Mouse (Mus musculus) forebrain, embryonic 11.5 days (tissue): ENCODE measurements around the gene Prdm16. TPM values are rescaled to one million over a fixed set of nuclear protein-coding genes. Genes with fewer than 3 reads are reported as not detected.
A peak's percentile ranks its signal among the peaks of the same experiment; 100 is the strongest.

Source experiments
- ATAC-seq: fragments of 200-750 bp; cut with Nextera tagmentation; replicated peaks from 2 replicates; pipeline ENCODE4 v1.8.0; 2017; ENCODE audit warnings: moderate TSS enrichment; ENCODE audit not compliant: low FRiP score
- DNase-seq: peaks from one replicate; pipeline ENCODE4 v3.0.0-alpha.2; 2017; ENCODE audit warnings: low spot score
- H3K27ac ChIP-seq: fragments of 300-500 bp; sonication (generic); 2 replicates; pipeline ENCODE4 v1.5.1; 2014; ENCODE audit warnings: low read depth, low read length
- H3K27me3 ChIP-seq: fragments of 300-500 bp; sonication (generic); 2 replicates; pipeline ENCODE4 v1.6.1; 2014; ENCODE audit warnings: mild to moderate bottlenecking, low read length, mixed read lengths; ENCODE audit not compliant: control insufficient read depth, insufficient read depth
- H3K36me3 ChIP-seq: fragments of 300-500 bp; sonication (generic); 2 replicates; pipeline ENCODE4 v1.6.1; 2014; ENCODE audit warnings: mild to moderate bottlenecking, low read length, moderate library complexity, mixed read lengths; ENCODE audit not compliant: control insufficient read depth, insufficient read depth
- H3K4me1 ChIP-seq: fragments of 300-500 bp; sonication (generic); replicated peaks from 2 replicates; pipeline ENCODE4 v1.6.1; 2014; ENCODE audit warnings: low read length, mixed read lengths; ENCODE audit not compliant: control insufficient read depth, insufficient read depth
- H3K4me2 ChIP-seq: fragments of 300-500 bp; sonication (generic); 2 replicates; pipeline ENCODE4 v1.6.1; 2014; ENCODE audit warnings: low read depth, mild to moderate bottlenecking, low read length, moderate library complexity, mixed read lengths; ENCODE audit not compliant: severe bottlenecking
- H3K4me3 ChIP-seq: fragments of 300-500 bp; sonication (generic); 2 replicates; pipeline ENCODE4 v1.5.1; 2014; ENCODE audit warnings: low read depth, low read length
- H3K9ac ChIP-seq: fragments of 300-500 bp; sonication (generic); 2 replicates; pipeline ENCODE4 v1.6.1; 2014; ENCODE audit warnings: low read length
- H3K9me3 ChIP-seq: fragments of 300-500 bp; sonication (generic); 2 replicates; pipeline ENCODE4 v1.6.1; 2016; ENCODE audit warnings: low read length, mixed read lengths; ENCODE audit not compliant: control insufficient read depth
- WGBS: fragments of 180-500 bp; shearing (Covaris S2); extraction: QIAGEN DNeasy Blood & Tissue Kit; methylation state at CpG from one replicate; pipeline ENCODE4 v1.1.7; 2014; 5-methylcytosine and 5-hydroxymethylcytosine counted together
- polyA plus RNA-seq: library from polyadenylated mRNA; unstranded; fragments of >200 nt; fragmentation: Nextera tagmentation; extraction: Ambion mirVana; gene quantifications from 2 replicates; pipeline ENCODE4 v1.2.1, GENCODE M21; 2014

Prdm16 gene
- polyA plus RNA-seq, 1 experiment from 2014 or later, result 49.3 TPM

DNA sequence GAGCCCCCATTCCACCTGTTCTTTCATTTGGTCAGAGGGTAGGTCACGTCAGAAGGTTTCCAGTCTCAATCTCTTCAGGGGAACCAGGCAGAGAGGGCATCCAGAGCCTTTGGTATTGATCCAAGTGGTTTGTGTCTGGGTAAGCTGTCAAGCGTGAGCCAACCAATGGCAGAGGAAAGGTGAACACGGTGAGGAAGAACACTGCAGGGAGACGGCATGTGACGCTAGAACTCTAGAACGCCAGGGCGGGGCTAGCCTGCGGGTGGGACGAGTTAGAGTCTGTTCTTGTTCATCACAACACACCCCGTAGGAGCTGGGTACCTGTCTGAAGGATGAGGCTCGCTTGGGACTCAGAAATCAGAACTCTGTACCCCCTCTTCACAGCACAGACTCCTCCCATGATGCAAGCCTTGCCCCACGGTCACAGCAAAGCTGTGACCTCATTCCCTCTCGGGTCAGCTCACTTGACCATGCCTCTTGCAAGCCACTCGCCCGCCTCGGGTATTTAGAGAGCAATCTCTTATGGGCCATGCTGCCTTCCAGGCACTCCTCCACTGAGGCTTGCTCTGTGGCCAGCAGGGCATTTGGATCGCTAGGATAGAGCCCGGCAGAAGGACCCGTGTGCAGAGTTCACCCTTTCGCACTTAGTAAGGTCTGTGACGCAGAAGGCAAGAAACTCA, 89.4 kb downstream of the Prdm16 start:
- 72% methylated on average over 21 of the region's 21 CpGs for WGBS
- peaks cover 54% of the 10 kb centered on the region for H3K4me1 ChIP-seq

GRCm38 (mm10) chr4:154545296-154545695, 91.4 kb downstream of the Prdm16 start:
- 49% methylated on average over 9 of the region's 9 CpGs for WGBS
- H3K4me3 ChIP-seq, result no peak overlapping the region
- H3K9me3 ChIP-seq, result no peaks in the 10 kb centered on the region
- DNase-seq (no peak), ATAC-seq (no peak)
- no peaks in the 10 kb centered on the region for H3K36me3 ChIP-seq
- no peak overlapping the region for H3K4me2 ChIP-seq
- no peak overlapping the region for H3K9ac ChIP-seq
- H3K27me3 ChIP-seq, result no peaks in the 10 kb centered on the region; the same call in none of the 2 replicates
- H3K4me1 ChIP-seq, result peaks cover 64% of the 10 kb centered on the region
- H3K27ac ChIP-seq, result no peak overlapping the region

More for the DNA sequence above, 89.4 kb downstream of the Prdm16 start:
- Histone ChIP-seq H3K9me3 (no peaks in the 10 kb centered on the region), H3K27ac (no peak overlapping the region), H3K36me3 (no peaks in the 10 kb centered on the region), H3K27me3 (no peaks in the 10 kb centered on the region; the same call in none of the 2 replicates), H3K4me3 (no peak overlapping the region), H3K9ac (no peak overlapping the region), H3K4me2 (no peak overlapping the region)
- DNase-seq (no peak), ATAC-seq (no peak)

- no peak overlapping the region for H3K4me3 ChIP-seq
- H3K36me3 ChIP-seq, result no peaks in the 10 kb centered on the region
- no peak overlapping the region; the same call in 1 of the 2 replicates for H3K4me2 ChIP-seq
- H3K27me3 ChIP-seq, result no peaks in the 10 kb centered on the region; the same call in none of the 2 replicates
- ATAC-seq (no peak), DNase-seq (peak; percentile 72)
- H3K9ac ChIP-seq, result no peak overlapping the region; the same call in 1 of the 2 replicates
- WGBS, result 15% methylated on average over 21 of the region's 21 CpGs
- no peak overlapping the region for H3K27ac ChIP-seq
- H3K4me1 ChIP-seq, result peaks cover 52% of the 10 kb centered on the region
- no peaks in the 10 kb centered on the region for H3K9me3 ChIP-seq
Observed at GRCm38 (mm10) chr4:154543921-154544320, 92.8 kb downstream of the Prdm16 start.

- Histone ChIP-seq H3K36me3 (no peaks in the 10 kb centered on the region), H3K4me3 (no peak overlapping the region), H3K9me3 (no peaks in the 10 kb centered on the region), H3K9ac (no peak overlapping the region; the same call in 1 of the 2 replicates), H3K4me1 (peaks cover 52% of the 10 kb centered on the region), H3K27ac (no peak overlapping the region), H3K4me2 (0 out of 2 replicates have a peak overlapping the region, but pooled peaks have one; percentile 5), H3K27me3 (no peaks in the 10 kb centered on the region; the same call in none of the 2 replicates)
- DNase-seq, result no peak
- no peak for ATAC-seq
- 54% methylated on average over 3 of the region's 4 CpGs for WGBS
Observed at GRCm38 (mm10) chr4:154543128-154543527, 93.5 kb downstream of the Prdm16 start.

GRCm38 (mm10) chr4:154542568-154542967, 94.1 kb downstream of the Prdm16 start:
- H3K4me1 ChIP-seq, result peaks cover 51% of the 10 kb centered on the region

DNA sequence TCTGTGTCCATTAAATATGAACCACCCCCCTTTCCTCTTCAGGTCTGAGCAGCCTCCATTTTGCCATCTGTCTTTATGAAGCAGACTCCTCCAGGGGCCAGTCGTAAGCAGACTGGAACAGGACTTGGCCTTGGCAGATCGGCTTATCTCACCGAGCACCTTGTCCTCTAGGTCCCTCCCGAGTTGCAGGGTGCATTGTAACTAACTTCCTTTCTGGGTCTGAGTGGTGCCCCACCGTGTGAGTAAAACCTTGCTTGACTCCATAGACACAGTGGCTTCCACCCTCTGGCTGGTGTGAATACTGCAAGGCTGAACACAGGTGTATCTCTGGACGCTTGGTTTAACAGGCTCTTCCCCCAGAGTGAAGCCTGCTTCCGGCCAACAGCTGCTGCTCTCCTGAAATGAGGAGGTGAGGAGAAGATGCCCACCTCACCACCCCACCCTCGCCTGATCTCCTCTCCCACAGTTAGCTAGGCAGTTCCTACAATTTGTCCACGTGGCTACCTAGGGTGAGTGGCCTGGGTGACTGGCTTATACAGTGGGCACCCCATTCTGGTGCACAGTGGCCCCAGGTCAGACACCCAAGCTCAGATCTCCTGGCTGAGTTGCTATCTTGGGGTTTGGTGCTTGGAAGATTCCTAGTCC, 94.9 kb downstream of the Prdm16 start:
- Histone ChIP-seq H3K27me3 (no peaks in the 10 kb centered on the region; the same call in none of the 2 replicates), H3K4me1 (peaks cover 49% of the 10 kb centered on the region), H3K9me3 (no peaks in the 10 kb centered on the region), H3K9ac (no peak overlapping the region), H3K27ac (no peak overlapping the region), H3K4me2 (no peak overlapping the region), H3K4me3 (no peak overlapping the region), H3K36me3 (no peaks in the 10 kb centered on the region)
- no peak for ATAC-seq
- 73% methylated on average over 9 of the region's 9 CpGs for WGBS
- DNase-seq, result no peak

More at GRCm38 (mm10) chr4:154542568-154542967, 94.1 kb downstream of the Prdm16 start:
- Histone ChIP-seq H3K4me3 (no peak overlapping the region), H3K27ac (no peak overlapping the region), H3K9ac (no peak overlapping the region), H3K4me2 (no peak overlapping the region), H3K36me3 (no peaks in the 10 kb centered on the region), H3K9me3 (no peaks in the 10 kb centered on the region), H3K27me3 (no peaks in the 10 kb centered on the region; the same call in none of the 2 replicates)
- no peak for ATAC-seq
- DNase-seq, result no peak
- WGBS, result 69% methylated on average over 5 of the region's 5 CpGs

- H3K27ac ChIP-seq, result peak overlapping the region; percentile 50
- ATAC-seq (peak; percentile 35; the same call in 1 of the 2 replicates), DNase-seq (peak; percentile 70)
- no peak overlapping the region for H3K4me3 ChIP-seq
- no peaks in the 10 kb centered on the region for H3K9me3 ChIP-seq
- no peak overlapping the region; the same call in 1 of the 2 replicates for H3K4me2 ChIP-seq
- H3K27me3 ChIP-seq, result no peaks in the 10 kb centered on the region; the same call in 1 of the 2 replicates
- H3K9ac ChIP-seq, result peak overlapping the region; percentile 3; the same call in 1 of the 2 replicates
- H3K4me1 ChIP-seq, result peaks cover 47% of the 10 kb centered on the region
- 15% methylated on average over 10 of the region's 10 CpGs for WGBS
- H3K36me3 ChIP-seq, result no peaks in the 10 kb centered on the region
Observed at GRCm38 (mm10) chr4:154540671-154541070, 96.0 kb downstream of the Prdm16 start.

DNA sequence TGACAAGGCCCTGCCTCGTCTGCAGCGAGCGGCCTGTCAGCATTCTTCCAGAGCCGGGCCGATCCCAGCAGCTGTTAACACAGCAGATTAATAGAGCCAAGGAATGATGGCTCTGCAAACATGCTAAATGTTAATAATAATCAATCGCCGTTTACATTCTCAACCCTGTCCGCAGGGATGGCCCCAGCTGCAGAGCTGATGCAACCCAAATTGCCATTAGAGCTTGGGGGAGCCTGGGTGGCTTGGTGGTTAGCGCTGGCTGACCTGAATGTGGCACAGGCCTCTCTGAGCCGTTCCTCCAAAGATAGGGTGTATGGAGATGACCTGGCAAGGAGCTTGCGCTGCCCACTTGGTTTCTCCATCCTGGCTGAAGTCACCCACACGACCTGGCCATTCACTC, 97.0 kb downstream of the Prdm16 start:
- WGBS, result 89% methylated on average over 12 of the region's 12 CpGs
- ATAC-seq (no peak), DNase-seq (no peak)
- Histone ChIP-seq H3K36me3 (no peaks in the 10 kb centered on the region), H3K4me2 (no peak overlapping the region), H3K27ac (no peak overlapping the region), H3K9ac (no peak overlapping the region), H3K4me1 (peaks cover 39% of the 10 kb centered on the region), H3K9me3 (no peaks in the 10 kb centered on the region), H3K27me3 (no peaks in the 10 kb centered on the region; the same call in 1 of the 2 replicates), H3K4me3 (no peak overlapping the region)
